Mouse (Mus musculus) neutrophil, adult 5-6 weeks (primary cell): ENCODE results near the gene Psmd14. TPM values are rescaled to one million over a fixed set of nuclear protein-coding genes. Genes with fewer than 3 reads are reported as not detected.

Experiments
- ATAC-seq: fragments of 151-379, 151-347 bp; 2 replicates; pipeline ENCODE4 v1.8.0; 2017; ENCODE audit warnings: mild to moderate bottlenecking, moderate TSS enrichment; ENCODE audit not compliant: insufficient number of reproducible peaks, poor library complexity, low FRiP score, severe bottlenecking; ENCODE audit errors: extremely low read depth
- total RNA-seq: library from RNA; stranded (forward); fragments of 200-1000 nt; gene quantifications from 2 replicates; pipeline ENCODE4 v1.2.3, GENCODE M21; 2017

The Psmd14 gene
- 54.8 and 77.2 TPM in 2 replicates for total RNA-seq

GRCm38 (mm10) chr2:61711108-61712040 is at the start of gene Psmd14:
Psmd14 (plus strand) TSS chr2:61711694.
- peak; percentile 96 for ATAC-seq

GRCm38 (mm10) chr2:61662833-61663232 is 48.7 kb upstream of the Psmd14 start:
- ATAC-seq: no peak

GRCm38 (mm10) chr2:61663573-61664241 is 47.8 kb upstream of the Psmd14 start:
- ATAC-seq: no peak

- ATAC-seq: no peak
Measured at GRCm38 (mm10) chr2:61667420-61667819, 44.1 kb upstream of the Psmd14 start.

- peak; percentile 64; the same call in 1 of the 2 replicates for ATAC-seq
Measured at GRCm38 (mm10) chr2:61668260-61668659, 43.2 kb upstream of the Psmd14 start.

- ATAC-seq: no peak
Measured at GRCm38 (mm10) chr2:61674555-61674954, 36.9 kb upstream of the Psmd14 start.

GRCm38 (mm10) chr2:61681572-61681971 is 29.9 kb upstream of the Psmd14 start:
- ATAC-seq: no peak

GRCm38 (mm10) chr2:61686533-61686932 is 25.0 kb upstream of the Psmd14 start:
- ATAC-seq: no peak

GRCm38 (mm10) chr2:61689086-61689485 is 22.4 kb upstream of the Psmd14 start:
- ATAC-seq: no peak

GRCm38 (mm10) chr2:61709570-61709969 is 1.9 kb upstream of the Psmd14 start:
- ATAC-seq: no peak

GRCm38 (mm10) chr2:61712526-61712925 is 1.0 kb downstream of the Psmd14 start:
- no peak for ATAC-seq

- ATAC-seq: no peak
Measured at GRCm38 (mm10) chr2:61722401-61722982, 11.0 kb downstream of the Psmd14 start.

GRCm38 (mm10) chr2:61732802-61733486 is 21.4 kb downstream of the Psmd14 start:
- ATAC-seq: no peak

- peak; percentile 53 for ATAC-seq
Measured at GRCm38 (mm10) chr2:61734175-61734574, 22.7 kb downstream of the Psmd14 start.

GRCm38 (mm10) chr2:61746051-61746450 is 34.6 kb downstream of the Psmd14 start:
- ATAC-seq: no peak

- ATAC-seq: no peak
Measured at GRCm38 (mm10) chr2:61746580-61746979, 35.1 kb downstream of the Psmd14 start.

GRCm38 (mm10) chr2:61747411-61747810 is 35.9 kb downstream of the Psmd14 start:
- ATAC-seq: no peak

GRCm38 (mm10) chr2:61750702-61751101 is 39.2 kb downstream of the Psmd14 start:
- no peak for ATAC-seq

GRCm38 (mm10) chr2:61751286-61751685 is 39.8 kb downstream of the Psmd14 start:
- ATAC-seq: no peak
